Mouse (Mus musculus): Measurements from ENCODE around the gene Rec8. TPM values are rescaled to one million over a fixed set of nuclear protein-coding genes. Genes with fewer than 3 reads are reported as not detected.

Gene Rec8
- total and polyA plus RNA-seq, 2 experiments from 2014 or later: 12.2 to 12.8 TPM

- H3K4me2 ChIP-seq (ENCODE audit: low read depth, low read length): no peak overlapping the region
- no peaks in the 10 kb centered on the region for H3K9me3 ChIP-seq (ENCODE audit: low read length)
- H3K9ac ChIP-seq (replicated peaks; ENCODE audit: low read length): no peak overlapping the region
- H3K36me3 ChIP-seq (ENCODE audit: insufficient read depth, low read length): peaks cover 30% of the 10 kb centered on the region; the same call in 1 of the 2 replicates
- no peak overlapping the region for H3K4me3 ChIP-seq (ENCODE audit: low read length)
- no peak for DNase-seq (ENCODE audit: low spot score)
- peaks cover 12% of the 10 kb centered on the region; the same call in 1 of the 2 replicates for H3K4me1 ChIP-seq (ENCODE audit: insufficient read depth, low read length)
- no peaks in the 10 kb centered on the region for H3K27me3 ChIP-seq (ENCODE audit: insufficient read depth, low read length)
- no peak for TF ChIP-seq CTCF (IDR thresholded peaks at IDR 0.05; ENCODE audit: low read depth)
- H3K27ac ChIP-seq: no peak overlapping the region
- 95% methylated on average over 14 of the region's 14 CpGs for WGBS
- no peak for ATAC-seq
Measured at GRCm38 (mm10) chr14:55640816-55641215, 23.0 kb downstream of the Rec8 start.

GRCm38 (mm10) chr14:55641291-55641690, 23.5 kb downstream of the Rec8 start:
- H3K4me2 ChIP-seq (ENCODE audit: low read depth, low read length): no peak overlapping the region
- 95% methylated on average over 13 of the region's 13 CpGs for WGBS
- peaks cover 28% of the 10 kb centered on the region; the same call in 1 of the 2 replicates for H3K36me3 ChIP-seq (ENCODE audit: insufficient read depth, low read length)
- no peak for TF ChIP-seq CTCF (IDR thresholded peaks at IDR 0.05; ENCODE audit: low read depth)
- DNase-seq (ENCODE audit: low spot score) (no peak), ATAC-seq (no peak)
- no peak overlapping the region for H3K4me3 ChIP-seq (ENCODE audit: low read length)
- H3K9me3 ChIP-seq (ENCODE audit: low read length): no peaks in the 10 kb centered on the region
- H3K4me1 ChIP-seq (ENCODE audit: insufficient read depth, low read length): peaks cover 12% of the 10 kb centered on the region; the same call in 1 of the 2 replicates
- no peak overlapping the region for H3K9ac ChIP-seq (replicated peaks; ENCODE audit: low read length)
- no peaks in the 10 kb centered on the region for H3K27me3 ChIP-seq (ENCODE audit: insufficient read depth, low read length)
- no peak overlapping the region for H3K27ac ChIP-seq

- ATAC-seq (peak; percentile 50), DNase-seq (ENCODE audit: low spot score) (no peak)
- Histone ChIP-seq H3K27me3 (ENCODE audit: insufficient read depth, low read length) (no peaks in the 10 kb centered on the region), H3K27ac (peak overlapping the region; percentile 98), H3K9me3 (ENCODE audit: low read length) (no peaks in the 10 kb centered on the region), H3K4me1 (ENCODE audit: insufficient read depth, low read length) (peaks cover 12% of the 10 kb centered on the region; the same call in 1 of the 2 replicates), H3K9ac (replicated peaks; ENCODE audit: low read length) (peak overlapping the region; percentile 95), H3K36me3 (ENCODE audit: insufficient read depth, low read length) (peaks cover 15% of the 10 kb centered on the region; the same call in 1 of the 2 replicates), H3K4me2 (ENCODE audit: low read depth, low read length) (peak overlapping the region; percentile 82), H3K4me3 (ENCODE audit: low read length) (peak overlapping the region; percentile 96)
- TF ChIP-seq CTCF (IDR thresholded peaks at IDR 0.05; ENCODE audit: low read depth): no peak
- 20% methylated on average over 8 of the region's 8 CpGs for WGBS
Measured at GRCm38 (mm10) chr14:55642679-55643059, 24.8 kb downstream of the Rec8 start.

GRCm38 (mm10) chr14:55643060-55643907, 25.4 kb downstream of the Rec8 start, which contains the start of gene Tm9sf1:
Gene Tm9sf1 (minus strand): TSS chr14:55643806.
- H3K4me3 ChIP-seq (ENCODE audit: low read length): peak within 1 kb of the TSS; percentile 96
- H3K4me2 ChIP-seq (ENCODE audit: low read depth, low read length): peak within 1 kb of the TSS; percentile 82
- DNase-seq (ENCODE audit: low spot score) (peak; percentile 85), ATAC-seq (peak; percentile 91)
- peak within 1 kb of the TSS; percentile 95 for H3K9ac ChIP-seq (replicated peaks; ENCODE audit: low read length)
- no peaks in the 10 kb centered on the region for H3K9me3 ChIP-seq (ENCODE audit: low read length)
- no peaks in the 10 kb centered on the region for H3K27me3 ChIP-seq (ENCODE audit: insufficient read depth, low read length)
- no peak for TF ChIP-seq CTCF (IDR thresholded peaks at IDR 0.05; ENCODE audit: low read depth)
- H3K27ac ChIP-seq: peak within 1 kb of the TSS; percentile 98
- H3K4me1 ChIP-seq (ENCODE audit: insufficient read depth, low read length): peaks cover 12% of the 10 kb centered on the region; the same call in 1 of the 2 replicates
- peaks cover 11% of the 10 kb centered on the region; the same call in 1 of the 2 replicates for H3K36me3 ChIP-seq (ENCODE audit: insufficient read depth, low read length)
- WGBS: under 1% methylated on average over 80 of the region's 89 CpGs

GRCm38 (mm10) chr14:55644261-55644888, 26.5 kb downstream of the Rec8 start:
- WGBS: 22% methylated on average over 17 of the region's 17 CpGs
- ATAC-seq (no peak), DNase-seq (ENCODE audit: low spot score) (no peak)
- Histone ChIP-seq H3K27me3 (ENCODE audit: insufficient read depth, low read length) (no peaks in the 10 kb centered on the region), H3K4me2 (ENCODE audit: low read depth, low read length) (peak overlapping the region; percentile 82), H3K36me3 (ENCODE audit: insufficient read depth, low read length) (peaks cover 7% of the 10 kb centered on the region; the same call in 1 of the 2 replicates), H3K27ac (peak overlapping the region; percentile 49; the same call in 1 of the 2 replicates), H3K9ac (replicated peaks; ENCODE audit: low read length) (peak overlapping the region; percentile 95), H3K4me1 (ENCODE audit: insufficient read depth, low read length) (peaks cover 12% of the 10 kb centered on the region; the same call in 1 of the 2 replicates), H3K4me3 (ENCODE audit: low read length) (peak overlapping the region; percentile 96), H3K9me3 (ENCODE audit: low read length) (no peaks in the 10 kb centered on the region)
- no peak for TF ChIP-seq CTCF (IDR thresholded peaks at IDR 0.05; ENCODE audit: low read depth)

GRCm38 (mm10) chr14:55649884-55650283, 32.0 kb downstream of the Rec8 start, which contains the start of gene Tssk4:
Gene Tssk4 (plus strand): TSS chr14:55650184.
- 97% methylated on average over 2 of the region's 2 CpGs for WGBS
- H3K9me3 ChIP-seq (ENCODE audit: low read length): no peaks in the 10 kb centered on the region
- no peak within 1 kb of the TSS for H3K27ac ChIP-seq
- H3K9ac ChIP-seq (replicated peaks; ENCODE audit: low read length): no peak within 1 kb of the TSS
- no peak for TF ChIP-seq CTCF (IDR thresholded peaks at IDR 0.05; ENCODE audit: low read depth)
- DNase-seq (ENCODE audit: low spot score): no peak
- H3K36me3 ChIP-seq (ENCODE audit: insufficient read depth, low read length): no peaks in the 10 kb centered on the region
- no peak for ATAC-seq
- no peaks in the 10 kb centered on the region for H3K27me3 ChIP-seq (ENCODE audit: insufficient read depth, low read length)
- H3K4me2 ChIP-seq (ENCODE audit: low read depth, low read length): no peak within 1 kb of the TSS
- H3K4me1 ChIP-seq (ENCODE audit: insufficient read depth, low read length): no peaks in the 10 kb centered on the region
- H3K4me3 ChIP-seq (ENCODE audit: low read length): no peak within 1 kb of the TSS
